Mouse (Mus musculus) embryonic fibroblast, embryonic 13.5 days (primary cell): Measurements from ENCODE around the gene Gm20449.

Source experiments
- CTCF ChIP-seq: IDR thresholded peaks from 2 replicates; pipeline ENCODE4 v1.5.1; 2011; ENCODE audit warnings: mild to moderate bottlenecking, control low read depth, low read length, moderate library complexity, borderline replicate concordance; ENCODE audit not compliant: insufficient read depth
- POLR2A ChIP-seq: IDR thresholded peaks from 2 replicates; pipeline ENCODE4 v1.6.1; 2011; ENCODE audit warnings: low read depth, mild to moderate bottlenecking, control low read depth, low read length, moderate library complexity

GRCm38 (mm10) chr7:41394130-41394529 is 105.1 kb downstream of the Gm20449 start:
- TF ChIP-seq CTCF (no peak), POLR2A (no peak)
